In genomic region chr2:32155614-32156013, GRCm38 (mm10) we compare ENCODE assay signal across 9 mouse cellular contexts. TPM values are rescaled to one million over a fixed set of nuclear protein-coding genes. Genes with fewer than 3 reads are reported as not detected.
DNase-seq lines count a peak whose midpoint lies in the region; ATAC-seq and TF ChIP-seq lines count a peak whose summit lies in the region.
"Had no signal": no experiment of that assay in that cellular context is flagged by ENCODE, and none has a peak within 500 bp of the region (broad histone marks: within the 10 kb centered on the region; RNA-seq: fewer than 3 reads in every experiment).

No protein-coding gene starts in this region.

- H3K4me2 ChIP-seq in kidney, embryonic 15.5 days = 0 out of 2 replicates have a peak overlapping the region, but pooled peaks have one; percentile 9
- 0 out of 2 replicates have a peak overlapping the region, but pooled peaks have one; percentile 99 for H3K4me2 ChIP-seq in hindbrain, embryonic 12.5 days (replicated peaks)
- H3K4me2 ChIP-seq in midbrain, postnatal 0 days (ENCODE audit: low read depth, low read length, poor library complexity, severe bottlenecking) = 0 out of 2 replicates have a peak overlapping the region, but pooled peaks have one; percentile 5

- WGBS in kidney, embryonic 15.5 days = 64% methylated on average over 6 of the region's 6 CpGs
- 69% methylated on average over 6 of the region's 6 CpGs for WGBS in hindbrain, embryonic 12.5 days
- whole genome bisulfite sequencing in midbrain, postnatal 0 days = 50% methylated on average over 6 of the region's 6 CpGs

- H3K9me3 ChIP-seq in kidney, embryonic 15.5 days (replicated peaks) = no peaks in the 10 kb centered on the region
- H3K9me3 ChIP-seq in hindbrain, embryonic 12.5 days (replicated peaks) = no peaks in the 10 kb centered on the region
- H3K9me3 ChIP-seq in midbrain, postnatal 0 days (ENCODE audit: low read length) = no peaks in the 10 kb centered on the region

- TF ChIP-seq CTCF in midbrain, postnatal 0 days (IDR thresholded peaks at IDR 0.05) = no peak

- no peaks in the 10 kb centered on the region for H3K27me3 ChIP-seq in kidney, embryonic 15.5 days
- H3K27me3 ChIP-seq in hindbrain, embryonic 12.5 days = no peaks in the 10 kb centered on the region
- no peaks in the 10 kb centered on the region for H3K27me3 ChIP-seq in midbrain, postnatal 0 days (ENCODE audit: insufficient read depth, low read length)

- peaks cover 86% of the 10 kb centered on the region for H3K4me1 ChIP-seq in kidney, embryonic 15.5 days
- H3K4me1 ChIP-seq in hindbrain, embryonic 12.5 days = peaks cover 84% of the 10 kb centered on the region
- H3K4me1 ChIP-seq in midbrain, postnatal 0 days (ENCODE audit: insufficient read depth, low read length) = peaks cover 34% of the 10 kb centered on the region

- no peak overlapping the region for H3K27ac ChIP-seq in kidney, embryonic 15.5 days
- H3K27ac ChIP-seq in hindbrain, embryonic 12.5 days = no peak overlapping the region; the same call in 1 of the 2 replicates
- no peak overlapping the region for H3K27ac ChIP-seq in midbrain, postnatal 0 days (ENCODE audit: low read depth, low read length)

- no peak overlapping the region for H3K9ac ChIP-seq in kidney, embryonic 15.5 days
- 0 out of 2 replicates have a peak overlapping the region, but pooled peaks have one; percentile 18 for H3K9ac ChIP-seq in hindbrain, embryonic 12.5 days
- H3K9ac ChIP-seq in midbrain, postnatal 0 days (replicated peaks; ENCODE audit: low read length, poor library complexity, severe bottlenecking) = no peak overlapping the region

- H3K36me3 ChIP-seq in kidney, embryonic 15.5 days = 0 out of 2 replicates have a peak, but pooled peaks cover 11% of the 10 kb centered on the region
- peaks cover 4% of the 10 kb centered on the region; the same call in 1 of the 2 replicates for H3K36me3 ChIP-seq in hindbrain, embryonic 12.5 days
- no peaks in the 10 kb centered on the region for H3K36me3 ChIP-seq in midbrain, postnatal 0 days (ENCODE audit: insufficient read depth, low read length)

- no peak for ATAC-seq in kidney, embryonic 15.5 days (replicated peaks; ENCODE audit: low FRiP score)
- no peak for ATAC-seq in hindbrain, embryonic 12.5 days (ENCODE audit: low FRiP score)
- ATAC-seq in midbrain, postnatal 0 days (ENCODE audit: low FRiP score) = no peak

- no peak for DNase-seq in kidney, postnatal 36 days
- peak; percentile 45 for DNase-seq in R1 (ENCODE audit: low read depth, low spot score)
- no peak for DNase-seq in midbrain, postnatal 0 days (ENCODE audit: low spot score)
- DNase-seq in MN1 (ENCODE audit: low spot score) = no peak
- no peak for DNase-seq in gastrocnemius, postnatal 25 days
- DNase-seq: cerebellum, adult 11 months; right cerebral cortex, postnatal 4 days had no signal

- H3K4me3 ChIP-seq in kidney, embryonic 15.5 days (replicated peaks) = no peak overlapping the region
- H3K4me3 ChIP-seq in hindbrain, embryonic 12.5 days = no peak overlapping the region
- H3K4me3 ChIP-seq in midbrain, postnatal 0 days (ENCODE audit: low read depth, low read length) = no peak overlapping the region

RNA-seq across cellular contexts. Expression of gene Prrc2b, which starts 4.7 kb away (rescaled TPM):
- 49.2 and 49.7 TPM in 2 replicates for polyA plus RNA-seq in kidney, embryonic 15.5 days (2015; fragmentation: Nextera tagmentation; extraction: Ambion mirVana)
- polyA plus RNA-seq in hindbrain, embryonic 12.5 days (2016; fragmentation: Nextera tagmentation; extraction: Ambion mirVana) = 111 and 114 TPM in 2 replicates
- total RNA-seq in midbrain, postnatal 0 days (2014; rRNA removed) = 164 and 215 TPM in 2 replicates
- polyA plus RNA-seq in midbrain, postnatal 0 days (2015; fragmentation: Nextera tagmentation; extraction: Ambion mirVana) = 51.5 and 65.9 TPM in 2 replicates
- total RNA-seq in gastrocnemius, postnatal 25 days (2021) = 10 to 100 TPM; 67.0 to 69.6 TPM

Comparison
In these comparisons a context has a peak if more than half of its experiments do, and no peak if none do; other contexts are left out.
1. H3K4me2 ChIP-seq: peak in every context shown above with its lines; median percentile 99 in hindbrain, embryonic 12.5 days; 9 in kidney, embryonic 15.5 days; 5 in midbrain, postnatal 0 days.